Mouse (Mus musculus) thymus, adult 2 months (tissue): ENCODE results near the gene Mmp10.

Source experiments
- CTCF ChIP-seq: fragments of 200-500 bp; IDR thresholded peaks from 2 replicates; pipeline ENCODE4 v1.5.1; 2012; ENCODE audit warnings: mild to moderate bottlenecking, control low read depth, low read length, moderate library complexity, borderline replicate concordance; ENCODE audit not compliant: control insufficient read depth, poor library complexity, insufficient read depth; ENCODE audit errors: extremely low read depth
- POLR2A ChIP-seq: fragments of 200-500 bp; IDR thresholded peaks from 2 replicates; pipeline ENCODE4 v1.6.1; 2012; ENCODE audit warnings: mild to moderate bottlenecking, low read length, control low read depth, moderate library complexity; ENCODE audit not compliant: control insufficient read depth, poor library complexity, insufficient read depth; ENCODE audit errors: extremely low read depth

GRCm38 (mm10) chr9:7509619-7510233 is 7.6 kb downstream of the Mmp10 start:
- TF ChIP-seq POLR2A (no peak), CTCF (no peak)
